Mouse (Mus musculus) heart, embryonic 15.5 days (tissue): ENCODE measurements at regions not wholly inside any gene's neighbourhood (a gene's known extent, or its start where the extent isn't known, plus 50 kb on each side); places are given as distances from the start of the nearest gene placed in this dataset.

Experiments
- ATAC-seq: fragments of 200-750 bp; cut with Nextera tagmentation; replicated peaks from 2 replicates; pipeline ENCODE4 v1.8.0; 2017; ENCODE audit warnings: low read depth, moderate TSS enrichment; ENCODE audit not compliant: insufficient number of reproducible peaks, insufficient read depth, low FRiP score
- H3K27ac ChIP-seq: fragments of 300-500 bp; sonication (generic); 2 replicates; pipeline ENCODE4 v1.5.1; 2015; ENCODE audit warnings: mild to moderate bottlenecking, inconsistent platforms
- H3K27me3 ChIP-seq: fragments of 300-500 bp; sonication (generic); 2 replicates; pipeline ENCODE4 v1.6.1; 2015; ENCODE audit warnings: inconsistent platforms
- H3K36me3 ChIP-seq: fragments of 300-500 bp; sonication (generic); 2 replicates; pipeline ENCODE4 v1.6.1; 2015; ENCODE audit warnings: mild to moderate bottlenecking, inconsistent platforms
- H3K4me1 ChIP-seq: fragments of 300-500 bp; sonication (generic); replicated peaks from 2 replicates; pipeline ENCODE4 v1.6.1; 2015; ENCODE audit warnings: inconsistent platforms
- H3K4me2 ChIP-seq: fragments of 300-500 bp; sonication (generic); 2 replicates; pipeline ENCODE4 v1.6.1; 2015; ENCODE audit warnings: inconsistent platforms, mild to moderate bottlenecking, moderate library complexity
- H3K4me3 ChIP-seq: fragments of 300-500 bp; sonication (generic); 2 replicates; pipeline ENCODE4 v1.5.1; 2015; ENCODE audit warnings: mild to moderate bottlenecking, inconsistent platforms
- H3K9ac ChIP-seq: fragments of 300-500 bp; sonication (generic); 2 replicates; pipeline ENCODE4 v1.6.1; 2015; ENCODE audit warnings: mild to moderate bottlenecking, inconsistent platforms
- H3K9me3 ChIP-seq: fragments of 300-500 bp; sonication (generic); replicated peaks from 2 replicates; pipeline ENCODE4 v1.6.1; 2016; ENCODE audit warnings: inconsistent platforms
- WGBS: fragments of 180-500 bp; shearing (Covaris S2); methylation state at CpG from one replicate; pipeline ENCODE4 v1.1.7; 2015; ENCODE audit warnings: mixed read lengths; 5-methylcytosine and 5-hydroxymethylcytosine counted together

DNA sequence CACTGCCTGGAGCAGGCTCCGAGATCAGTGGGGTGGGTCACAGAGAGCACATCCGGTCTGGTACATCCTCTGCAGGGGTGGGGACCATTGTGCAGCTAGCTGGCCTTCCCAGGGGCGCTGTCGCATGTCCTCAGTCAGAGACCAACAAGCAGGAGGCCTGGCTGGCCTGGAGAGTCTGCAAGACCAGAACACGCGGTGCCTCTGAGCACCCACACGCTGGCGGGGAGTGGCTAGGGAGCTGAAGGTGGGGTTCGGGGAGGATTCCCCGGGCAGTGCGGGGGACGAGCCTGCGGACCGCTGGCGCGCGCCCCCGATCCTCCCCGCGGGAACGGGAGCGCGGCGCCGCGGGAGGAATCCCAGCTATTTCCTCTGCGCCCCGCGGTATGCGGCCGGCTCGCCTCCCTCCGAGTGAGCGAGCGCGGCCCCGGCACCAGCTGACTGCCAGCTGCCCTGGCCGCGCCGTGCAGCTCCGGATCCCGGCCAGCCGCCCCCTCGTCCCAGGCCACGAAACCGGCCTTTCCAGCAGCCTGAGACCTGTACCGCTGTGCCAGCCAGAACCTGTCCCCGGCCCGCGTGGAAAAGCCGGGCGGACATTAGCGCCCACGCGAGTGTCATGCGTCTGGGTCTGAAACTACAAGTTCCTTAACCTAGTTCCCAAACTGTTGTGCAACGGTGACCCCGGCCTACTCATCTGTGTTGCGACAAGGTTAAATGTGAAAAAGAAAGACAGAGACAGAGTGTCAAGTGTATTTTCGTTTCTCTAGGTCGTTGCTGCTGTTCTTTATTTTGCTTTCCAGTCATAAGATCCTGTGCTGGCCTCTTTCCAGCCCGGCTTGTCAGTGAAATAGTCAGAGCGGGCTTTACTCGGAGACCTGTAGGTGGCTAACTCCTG, 61.2 kb downstream of the Pkdcc start:
- ATAC-seq, result peak; percentile 86
- peaks cover 46% of the 10 kb centered on the region for H3K4me1 ChIP-seq
- peak overlapping the region; percentile 51 for H3K4me3 ChIP-seq
- no peaks in the 10 kb centered on the region for H3K36me3 ChIP-seq
- no peaks in the 10 kb centered on the region for H3K27me3 ChIP-seq
- no peaks in the 10 kb centered on the region for H3K9me3 ChIP-seq
- under 1% methylated on average over 64 of the region's 64 CpGs for WGBS
- H3K27ac ChIP-seq, result peak overlapping the region; percentile 95
- H3K4me2 ChIP-seq, result peak overlapping the region; percentile 76
- H3K9ac ChIP-seq, result peak overlapping the region; percentile 64

DNA sequence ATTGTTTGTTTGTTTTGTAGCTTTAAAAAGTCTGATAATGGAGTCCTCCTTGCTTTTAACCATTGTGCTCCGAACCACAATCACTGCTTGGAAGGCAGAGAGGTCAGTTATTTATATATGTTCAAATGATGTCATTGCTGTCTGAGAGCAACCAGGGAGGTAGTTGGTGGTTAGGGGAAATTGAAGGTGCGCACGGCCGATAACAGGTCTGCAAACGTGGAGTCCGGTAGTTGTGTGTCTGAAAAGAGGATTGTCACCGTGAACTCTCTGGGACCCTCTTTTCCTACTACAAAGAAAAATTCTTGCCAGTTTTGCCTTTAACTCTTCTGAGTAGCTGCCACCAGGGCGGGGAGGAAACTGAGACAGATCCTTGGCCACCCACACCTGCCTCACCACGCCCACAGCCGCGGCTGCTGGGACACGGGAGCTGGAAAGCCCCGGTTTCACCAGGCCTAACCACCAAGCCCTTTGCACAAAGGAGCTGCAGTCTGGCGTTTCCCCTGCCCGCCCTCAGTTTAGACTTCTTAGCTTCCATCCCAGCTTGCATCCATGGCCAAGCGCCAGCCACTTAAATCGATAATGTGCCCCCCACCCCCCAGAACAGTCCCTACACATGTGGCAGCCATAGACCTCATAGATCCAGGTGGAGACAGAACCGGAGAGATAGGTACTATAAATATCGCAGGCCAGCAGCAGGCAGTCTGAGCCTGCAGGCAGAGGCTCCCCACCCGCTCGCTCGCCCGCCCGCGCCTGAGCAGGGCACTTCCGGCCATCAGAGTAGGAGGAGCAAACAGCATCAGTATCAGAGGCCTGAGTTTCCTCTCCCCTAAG, 62.2 kb downstream of the Pkdcc start:
- H3K9ac ChIP-seq, result peak overlapping the region; percentile 30; the same call in 1 of the 2 replicates
- no peaks in the 10 kb centered on the region for H3K27me3 ChIP-seq
- peak overlapping the region; percentile 76 for H3K4me2 ChIP-seq
- peak overlapping the region; percentile 51 for H3K4me3 ChIP-seq
- ATAC-seq, result peak; percentile 45; the same call in 1 of the 2 replicates
- H3K36me3 ChIP-seq, result no peaks in the 10 kb centered on the region
- H3K9me3 ChIP-seq, result no peaks in the 10 kb centered on the region
- 7% methylated on average over 26 of the region's 26 CpGs for WGBS
- peak overlapping the region; percentile 95 for H3K27ac ChIP-seq
- H3K4me1 ChIP-seq, result peaks cover 46% of the 10 kb centered on the region

DNA sequence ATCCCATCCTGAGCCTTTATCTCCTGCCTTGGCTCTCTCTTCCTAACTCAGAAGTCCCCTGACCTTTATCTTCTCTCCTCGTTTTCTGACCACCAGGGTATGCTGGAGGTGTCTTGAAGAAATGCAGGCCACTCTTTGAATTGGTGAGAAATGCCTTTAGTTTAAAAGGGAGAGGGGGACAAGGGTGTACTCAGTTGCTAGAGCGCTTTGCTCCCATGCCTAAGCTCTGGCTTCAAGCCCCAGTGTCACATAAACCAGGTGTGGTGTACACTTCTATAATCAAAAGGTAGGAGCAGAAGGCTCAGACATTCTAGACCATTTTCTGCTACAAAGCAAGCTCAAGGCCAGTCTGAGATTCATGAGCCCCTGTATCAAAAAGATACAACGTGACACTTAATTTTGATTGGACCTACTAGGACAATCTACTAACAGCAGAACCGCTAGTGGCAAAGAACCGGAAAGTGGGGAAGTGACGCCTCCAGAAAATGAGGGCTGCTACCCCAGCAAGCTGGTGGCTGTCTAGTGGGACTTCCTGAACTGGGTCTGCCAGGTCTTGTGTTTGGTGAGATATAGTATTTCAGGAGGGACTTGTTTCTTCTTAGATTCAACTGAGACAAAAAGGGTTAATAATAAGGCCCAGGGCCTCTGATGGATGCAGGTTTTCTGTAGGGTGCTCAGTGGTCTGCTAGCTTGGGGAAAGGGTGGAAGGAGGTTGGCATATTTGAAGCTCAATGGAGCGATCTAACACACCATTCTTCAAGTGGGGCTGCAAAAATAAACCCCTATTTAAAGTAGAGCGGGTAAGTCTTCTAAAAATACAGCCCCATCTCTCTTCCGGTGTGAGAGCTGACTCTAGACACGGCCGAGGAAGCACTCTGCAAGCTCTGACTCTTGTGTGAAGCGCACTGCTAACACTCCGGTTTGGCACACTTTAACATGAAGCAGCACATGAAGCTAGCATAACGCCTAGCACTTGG, 63.1 kb downstream of the Pkdcc start:
- Histone ChIP-seq H3K4me3 (no peak overlapping the region; the same call in 1 of the 2 replicates), H3K27ac (peak overlapping the region; percentile 95), H3K9ac (no peak overlapping the region; the same call in 1 of the 2 replicates), H3K27me3 (no peaks in the 10 kb centered on the region), H3K36me3 (no peaks in the 10 kb centered on the region), H3K9me3 (no peaks in the 10 kb centered on the region), H3K4me2 (peak overlapping the region; percentile 76), H3K4me1 (peaks cover 46% of the 10 kb centered on the region)
- 44% methylated on average over 14 of the region's 14 CpGs for WGBS
- ATAC-seq, result no peak

DNA sequence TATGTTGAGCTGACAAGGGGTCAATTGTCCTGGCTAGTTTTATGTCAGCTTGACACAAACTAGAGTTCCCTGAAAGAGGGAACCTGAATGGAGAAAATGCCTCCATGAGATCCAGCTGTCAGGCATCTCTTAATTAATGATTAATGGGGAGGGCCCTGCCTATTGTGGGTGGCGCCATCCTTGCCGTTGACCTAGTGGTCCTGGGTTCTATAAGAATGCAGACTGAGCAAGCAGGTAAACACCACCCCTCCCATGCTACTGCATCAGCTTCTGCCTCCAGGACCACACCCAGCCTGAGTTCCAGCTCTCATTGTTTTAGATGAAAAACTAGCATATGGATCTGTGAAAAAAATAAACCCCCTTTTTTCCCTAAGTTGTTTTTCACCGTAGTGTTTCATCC, 67.4 kb upstream of the Eml4 start:
- ATAC-seq, result no peak
- Histone ChIP-seq H3K4me3 (no peak overlapping the region), H3K4me1 (peaks cover 24% of the 10 kb centered on the region), H3K27me3 (no peaks in the 10 kb centered on the region), H3K9ac (no peak overlapping the region), H3K27ac (no peak overlapping the region), H3K36me3 (no peaks in the 10 kb centered on the region), H3K4me2 (no peak overlapping the region), H3K9me3 (no peaks in the 10 kb centered on the region)
- WGBS, result 78% methylated on average over 3 of the region's 3 CpGs

DNA sequence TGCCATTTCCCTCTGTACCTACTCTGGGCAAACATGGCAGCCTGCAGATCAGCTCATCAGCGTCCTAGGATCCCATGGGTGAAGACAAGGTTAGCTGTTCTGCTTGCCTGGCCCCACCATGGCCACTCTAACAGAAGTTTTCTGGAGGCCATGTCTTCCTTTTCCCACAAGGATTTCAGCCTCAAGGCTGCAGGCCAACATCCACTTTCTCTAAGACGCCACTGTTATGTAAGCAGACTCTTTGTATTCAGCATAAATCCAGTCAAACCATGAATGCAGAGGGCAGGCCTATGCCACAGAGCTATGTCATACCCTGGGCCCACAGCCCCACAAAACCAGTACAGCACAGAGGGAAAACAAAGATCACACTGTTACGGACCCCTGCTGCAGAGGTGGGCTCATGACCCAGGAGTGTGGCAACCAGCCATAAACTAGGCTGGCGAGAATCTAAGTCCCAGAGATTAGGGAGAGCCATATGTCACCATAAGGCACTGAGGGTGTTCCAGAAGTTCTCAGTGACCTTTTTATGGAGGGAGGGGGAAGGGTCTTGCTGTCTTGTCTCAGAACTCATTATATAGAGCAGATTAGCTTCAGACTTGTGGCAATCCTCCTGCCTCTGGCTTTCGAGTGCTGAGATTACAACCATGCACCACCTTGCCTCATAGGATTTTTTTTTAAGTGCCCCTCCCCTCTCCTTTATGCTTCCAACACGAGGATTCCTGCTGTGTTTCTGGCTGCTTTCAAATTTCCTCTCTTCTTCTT, 63.2 kb upstream of the Eml4 start:
- WGBS, result 46% methylated on average over 6 of the region's 6 CpGs
- Histone ChIP-seq H3K27me3 (no peaks in the 10 kb centered on the region), H3K9me3 (no peaks in the 10 kb centered on the region), H3K4me2 (peak overlapping the region; percentile 48), H3K4me3 (peak overlapping the region; percentile 5), H3K9ac (peak overlapping the region; percentile 22), H3K36me3 (no peaks in the 10 kb centered on the region), H3K4me1 (peaks cover 11% of the 10 kb centered on the region), H3K27ac (peak overlapping the region; percentile 10)
- ATAC-seq, result no peak

DNA sequence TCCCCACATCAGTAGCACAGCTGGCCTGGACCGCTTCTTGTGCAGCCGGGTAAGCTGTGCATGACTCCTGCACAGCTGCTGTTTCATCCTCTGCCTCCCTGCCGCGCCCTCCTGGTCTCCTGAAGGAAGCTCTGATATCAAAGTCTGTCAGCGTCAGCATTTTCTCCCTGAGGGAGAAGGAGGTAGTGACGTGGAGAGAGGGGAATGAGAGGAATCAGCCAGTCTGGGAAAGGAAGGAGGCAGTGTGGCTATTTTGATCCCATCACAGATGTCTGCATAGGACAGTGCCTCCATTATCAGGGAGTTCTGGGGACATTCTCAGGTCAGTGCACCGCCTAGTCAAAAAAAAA, 62.6 kb upstream of the Eml4 start:
- peak overlapping the region; percentile 10 for H3K27ac ChIP-seq
- peaks cover 11% of the 10 kb centered on the region for H3K4me1 ChIP-seq
- H3K4me3 ChIP-seq, result peak overlapping the region; percentile 5
- no peaks in the 10 kb centered on the region for H3K36me3 ChIP-seq
- ATAC-seq, result peak; percentile 74
- H3K27me3 ChIP-seq, result no peaks in the 10 kb centered on the region
- H3K9me3 ChIP-seq, result no peaks in the 10 kb centered on the region
- WGBS, result 6% methylated on average over 7 of the region's 7 CpGs
- H3K4me2 ChIP-seq, result peak overlapping the region; percentile 48
- peak overlapping the region; percentile 22; the same call in 1 of the 2 replicates for H3K9ac ChIP-seq

DNA sequence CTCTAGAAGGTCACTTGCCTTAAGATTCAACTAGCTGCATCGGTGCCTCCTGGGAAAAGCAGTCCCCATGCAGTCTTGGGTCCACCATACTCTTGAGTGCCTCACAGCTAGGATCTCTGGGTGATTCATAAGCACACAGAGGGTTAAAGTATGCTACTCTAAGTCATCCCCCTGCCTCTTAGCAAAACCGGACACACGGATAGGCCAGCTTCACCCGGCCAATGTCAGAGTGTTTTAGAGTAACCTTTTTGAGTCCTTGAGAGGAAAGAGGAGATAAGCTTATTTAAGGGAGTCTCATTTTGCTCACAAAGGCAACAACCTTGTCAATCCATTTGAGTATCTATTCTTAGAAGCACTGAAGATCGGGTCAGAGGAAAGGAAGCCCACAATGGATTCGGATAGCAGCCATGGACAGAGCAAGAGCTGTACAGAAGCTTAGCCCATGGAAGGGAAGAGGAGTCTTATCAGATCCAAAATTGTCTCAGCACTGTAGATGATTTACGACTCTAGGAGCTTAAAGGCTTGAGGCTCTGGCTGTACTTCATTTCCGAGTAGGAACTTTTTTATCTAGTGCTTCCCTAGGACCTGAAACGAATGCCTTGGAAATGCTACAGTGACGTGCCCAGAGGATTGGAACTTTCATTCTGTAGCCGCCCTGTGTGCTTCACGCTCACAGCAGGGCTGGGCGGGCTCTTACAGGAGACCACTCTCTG, 55.0 kb upstream of the Eml4 start:
- no peaks in the 10 kb centered on the region for H3K27me3 ChIP-seq
- peaks cover 9% of the 10 kb centered on the region for H3K4me1 ChIP-seq
- peak overlapping the region; percentile 31 for H3K27ac ChIP-seq
- no peaks in the 10 kb centered on the region for H3K9me3 ChIP-seq
- H3K36me3 ChIP-seq, result no peaks in the 10 kb centered on the region
- H3K9ac ChIP-seq, result peak overlapping the region; percentile 28; the same call in 1 of the 2 replicates
- peak overlapping the region; percentile 14; the same call in 1 of the 2 replicates for H3K4me3 ChIP-seq
- H3K4me2 ChIP-seq, result peak overlapping the region; percentile 47
- 28% methylated on average over 13 of the region's 13 CpGs for WGBS
- ATAC-seq, result no peak

DNA sequence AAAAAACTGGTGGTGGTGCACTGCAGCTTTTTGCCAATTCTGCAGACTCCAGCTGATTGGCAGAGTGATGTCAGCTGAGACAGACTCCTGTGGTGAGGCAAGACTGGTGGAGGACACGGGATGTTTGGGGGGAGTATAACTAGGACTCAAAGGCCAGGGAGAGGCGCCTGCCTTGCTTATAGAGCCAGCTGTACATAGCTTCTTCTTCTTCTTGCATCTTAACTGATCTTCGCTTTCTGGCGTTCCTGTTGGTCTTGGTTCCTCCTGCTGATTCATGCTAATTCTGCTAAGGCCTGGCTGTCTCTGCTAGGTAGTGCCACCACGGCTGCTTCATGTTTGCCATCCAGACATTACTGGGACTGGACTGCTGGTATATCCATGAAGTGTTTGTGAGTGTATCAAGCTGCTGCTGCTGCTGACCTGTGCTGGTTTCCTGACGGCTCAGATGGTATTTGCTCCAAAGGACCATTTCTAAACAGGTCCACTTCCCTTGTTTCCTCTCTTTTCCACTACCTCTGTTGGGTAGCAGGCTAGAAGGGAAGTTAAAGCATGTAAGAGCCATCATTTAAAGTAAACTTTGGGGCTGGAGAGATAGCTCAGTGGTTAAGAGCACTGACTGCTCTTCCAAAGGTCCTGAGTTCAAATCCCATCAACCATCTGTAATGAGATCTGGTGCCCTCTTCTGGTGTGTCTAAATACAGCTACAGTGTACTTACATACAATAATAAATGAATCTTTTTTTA, 53.2 kb upstream of the Eml4 start:
- ATAC-seq, result no peak
- Histone ChIP-seq H3K27ac (no peak overlapping the region), H3K36me3 (no peaks in the 10 kb centered on the region)

More for the DNA sequence above, 53.2 kb upstream of the Eml4 start:
- H3K4me3 ChIP-seq, result no peak overlapping the region
- 76% methylated on average over 6 of the region's 6 CpGs for WGBS
- no peak overlapping the region for H3K4me2 ChIP-seq
- H3K9ac ChIP-seq, result no peak overlapping the region
- no peaks in the 10 kb centered on the region for H3K27me3 ChIP-seq
- peaks cover 9% of the 10 kb centered on the region for H3K4me1 ChIP-seq
- H3K9me3 ChIP-seq, result no peaks in the 10 kb centered on the region
